Mouse (Mus musculus) hindbrain, embryonic 15.5 days (tissue): Measurements from ENCODE around the gene Gjc2. TPM values are rescaled to one million over a fixed set of nuclear protein-coding genes. Genes with fewer than 3 reads are reported as not detected.
A peak's percentile ranks its signal among the peaks of the same experiment; 100 is the strongest.
"Not testable (repeated sequence)": the region's sequence is repeated elsewhere in the genome, so short reads cannot be mapped to it uniquely, and the experiment has no call there.

Experiments used
- ATAC-seq: fragments of 200-750 bp; cut with Nextera tagmentation; 2 replicates; pipeline ENCODE4 v1.8.0; 2017; ENCODE audit warnings: low read depth, moderate number of reproducible peaks, moderate TSS enrichment; ENCODE audit not compliant: low FRiP score
- H3K27ac ChIP-seq: fragments of 300-500 bp; sonication (generic); replicated peaks from 2 replicates; pipeline ENCODE4 v1.5.1; 2015; ENCODE audit warnings: mild to moderate bottlenecking, inconsistent platforms
- H3K27me3 ChIP-seq: fragments of 300-500 bp; sonication (generic); 2 replicates; pipeline ENCODE4 v1.6.1; 2015; ENCODE audit warnings: control low read depth, inconsistent platforms
- H3K36me3 ChIP-seq: fragments of 300-500 bp; sonication (generic); 2 replicates; pipeline ENCODE4 v1.6.1; 2015; ENCODE audit warnings: control low read depth, inconsistent platforms
- H3K4me1 ChIP-seq: fragments of 300-500 bp; sonication (generic); replicated peaks from 2 replicates; pipeline ENCODE4 v1.6.1; 2015; ENCODE audit warnings: control low read depth, inconsistent platforms
- H3K4me2 ChIP-seq: fragments of 300-500 bp; sonication (generic); 2 replicates; pipeline ENCODE4 v1.6.1; 2015; ENCODE audit warnings: moderate library complexity, mild to moderate bottlenecking, inconsistent platforms
- H3K4me3 ChIP-seq: fragments of 300-500 bp; sonication (generic); 2 replicates; pipeline ENCODE4 v1.5.1; 2015; ENCODE audit warnings: mild to moderate bottlenecking, inconsistent platforms
- H3K9ac ChIP-seq: fragments of 300-500 bp; sonication (generic); 2 replicates; pipeline ENCODE4 v1.6.1; 2015; ENCODE audit warnings: inconsistent platforms
- H3K9me3 ChIP-seq: fragments of 300-500 bp; sonication (generic); 2 replicates; pipeline ENCODE4 v1.6.1; 2016; ENCODE audit warnings: control low read depth, inconsistent platforms
- WGBS: fragments of 180-500 bp; shearing (Covaris S2); methylation state at CpG from one replicate; pipeline ENCODE4 v1.1.7; 2015; 5-methylcytosine and 5-hydroxymethylcytosine counted together
- polyA plus RNA-seq: library from polyadenylated mRNA; unstranded; fragments of >200 nt; fragmentation: Nextera tagmentation; extraction: Ambion mirVana; gene quantifications from 2 replicates; pipeline ENCODE4 v1.2.1, GENCODE M21; 2015

Gjc2 gene
- polyA plus RNA-seq, 1 experiment from 2014 or later, result 0.39 TPM

DNA sequence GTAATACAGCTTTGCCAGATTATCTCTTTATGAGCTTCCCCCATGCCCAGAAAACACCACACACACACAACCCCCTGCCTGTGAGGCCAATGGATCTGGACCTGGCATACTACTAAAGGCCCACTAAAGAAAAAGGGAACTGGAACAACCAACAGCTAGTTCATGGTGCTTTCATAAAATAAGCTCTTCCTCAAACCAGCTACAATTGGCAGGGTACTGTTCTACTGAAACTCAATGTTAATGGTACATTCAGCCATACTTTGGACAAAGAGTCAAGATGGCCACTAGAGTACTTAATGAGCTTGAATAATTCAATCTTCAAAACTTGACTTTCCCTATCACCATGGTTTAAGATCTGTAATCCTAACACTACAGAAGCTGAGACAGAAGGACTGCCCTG lies 38.6 kb upstream of the Gjc2 start:
- H3K4me1 ChIP-seq, result peaks cover 50% of the 10 kb centered on the region
- H3K9ac ChIP-seq, result no peak overlapping the region
- no peak for ATAC-seq

DNA sequence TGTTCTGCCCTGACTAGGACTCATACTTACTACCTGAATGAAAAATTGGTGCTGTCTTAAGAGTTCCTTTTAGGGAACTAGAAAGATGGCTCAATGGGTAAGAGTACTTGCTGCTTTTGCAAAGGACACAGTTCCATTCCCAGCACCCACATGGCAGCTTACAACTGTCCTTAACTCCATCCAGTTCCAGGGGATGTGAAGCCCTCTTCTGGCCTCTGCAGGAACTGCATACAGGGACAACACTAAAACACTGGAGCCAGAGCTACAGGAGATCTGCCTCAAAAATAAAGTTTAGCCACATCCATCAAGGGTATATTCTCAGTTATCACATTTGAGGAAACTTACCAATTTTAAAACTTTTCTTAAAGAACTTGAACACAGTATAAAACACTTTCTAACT lies 36.1 kb upstream of the Gjc2 start:
- ATAC-seq, result no peak
- Histone ChIP-seq H3K27me3 (no peaks in the 10 kb centered on the region), H3K4me1 (peaks cover 26% of the 10 kb centered on the region), H3K27ac (no peak overlapping the region), H3K4me3 (no peak overlapping the region), H3K9ac (no peak overlapping the region), H3K36me3 (no peaks in the 10 kb centered on the region), H3K9me3 (no peaks in the 10 kb centered on the region), H3K4me2 (no peak overlapping the region)

More for the DNA sequence above, 38.6 kb upstream of the Gjc2 start:
- Histone ChIP-seq H3K27me3 (no peaks in the 10 kb centered on the region), H3K9me3 (no peaks in the 10 kb centered on the region), H3K36me3 (no peaks in the 10 kb centered on the region), H3K4me2 (no peak overlapping the region), H3K4me3 (no peak overlapping the region), H3K27ac (no peak overlapping the region)

DNA sequence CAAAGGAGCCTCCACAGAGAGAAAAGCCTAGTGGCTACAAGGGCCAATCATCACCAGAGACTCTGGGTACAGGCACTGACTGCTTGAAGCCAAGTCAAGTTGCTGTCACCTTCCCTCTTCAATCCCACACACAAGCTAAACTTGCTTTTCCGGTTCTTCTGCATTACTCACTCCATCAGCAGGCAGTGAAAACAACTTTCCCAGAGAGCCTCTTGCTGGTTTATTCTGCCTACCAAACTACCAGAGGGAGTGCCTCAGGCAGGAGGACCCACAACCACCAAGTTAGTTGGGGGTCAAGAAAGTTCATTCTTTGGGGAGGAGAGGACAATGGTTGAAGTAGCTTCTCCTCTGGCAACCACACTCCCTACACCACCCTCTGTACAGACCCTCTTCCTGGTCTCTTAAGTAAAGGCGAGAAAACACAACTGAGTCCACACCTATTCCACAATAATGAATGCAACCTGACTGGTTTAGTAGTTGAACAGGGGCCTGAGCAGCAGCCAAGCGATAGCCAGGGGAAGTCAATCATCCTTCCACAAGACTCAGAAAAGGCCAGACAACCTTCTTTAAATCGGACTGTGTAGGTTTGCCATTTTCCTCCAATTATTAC lies 35.5 kb upstream of the Gjc2 start:
- Histone ChIP-seq H3K4me2 (no peak overlapping the region), H3K27me3 (no peaks in the 10 kb centered on the region), H3K36me3 (no peaks in the 10 kb centered on the region), H3K4me1 (peaks cover 25% of the 10 kb centered on the region), H3K27ac (no peak overlapping the region), H3K9me3 (no peaks in the 10 kb centered on the region), H3K4me3 (no peak overlapping the region), H3K9ac (no peak overlapping the region)
- no peak for ATAC-seq
- 87% methylated on average over 4 of the region's 4 CpGs for WGBS

DNA sequence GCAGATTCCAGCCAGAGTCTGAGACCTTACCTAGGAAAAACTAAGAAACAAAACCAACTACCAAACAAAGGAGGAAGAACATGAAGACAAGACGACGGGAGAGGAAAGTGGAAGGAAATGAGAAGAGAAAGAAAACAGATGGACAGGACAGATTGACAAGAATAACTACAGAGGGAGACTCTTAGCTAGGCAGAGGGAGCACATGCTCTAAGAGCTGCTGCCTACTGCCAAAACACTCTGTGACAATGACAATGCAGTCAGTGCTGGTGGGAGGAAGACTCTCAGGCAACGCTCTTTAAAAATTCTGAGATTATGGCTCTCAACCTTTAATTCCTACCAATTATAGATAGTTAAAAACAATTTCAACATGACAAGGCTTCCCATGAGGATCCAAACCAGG lies 33.9 kb upstream of the Gjc2 start:
- H3K36me3 ChIP-seq, result peaks cover 6% of the 10 kb centered on the region
- H3K9me3 ChIP-seq, result no peaks in the 10 kb centered on the region
- WGBS, result 94% methylated on average over 3 of the region's 3 CpGs
- ATAC-seq, result no peak
- peaks cover 12% of the 10 kb centered on the region; the same call in 1 of the 2 replicates for H3K4me1 ChIP-seq
- no peak overlapping the region for H3K9ac ChIP-seq
- H3K4me3 ChIP-seq, result no peak overlapping the region
- no peaks in the 10 kb centered on the region for H3K27me3 ChIP-seq
- H3K27ac ChIP-seq, result no peak overlapping the region
- H3K4me2 ChIP-seq, result no peak overlapping the region

DNA sequence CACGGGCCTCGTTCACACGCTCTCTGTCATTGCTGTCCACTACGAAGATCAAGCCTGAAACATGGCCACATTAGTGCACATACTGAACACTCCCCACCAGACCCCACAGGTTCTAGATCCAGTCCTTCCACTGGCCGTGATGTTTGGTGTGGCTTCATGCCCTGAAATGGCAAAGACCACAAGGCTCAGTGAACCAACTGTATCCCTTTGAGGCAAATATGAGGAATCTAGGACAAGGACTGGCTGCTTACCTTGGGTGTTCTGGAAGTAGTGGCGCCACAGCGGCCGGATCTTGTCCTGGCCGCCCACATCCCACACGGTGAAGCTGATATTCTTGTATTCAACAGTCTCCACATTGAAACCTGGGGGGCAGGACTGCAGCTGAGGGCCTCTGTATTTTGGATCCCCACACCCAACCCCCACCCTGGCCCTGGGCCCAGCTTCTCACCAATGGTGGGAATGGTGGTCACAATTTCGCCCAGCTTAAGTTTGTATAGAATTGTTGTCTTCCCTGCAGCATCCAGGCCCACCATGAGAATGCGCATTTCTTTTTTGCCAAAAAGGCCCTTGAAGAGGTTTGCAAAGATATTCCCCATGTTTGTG lies 30.0 kb upstream of the Gjc2 start:
- Histone ChIP-seq H3K4me1 (peaks cover 23% of the 10 kb centered on the region), H3K9me3 (no peaks in the 10 kb centered on the region), H3K4me3 (no peak overlapping the region), H3K9ac (no peak overlapping the region), H3K27me3 (no peaks in the 10 kb centered on the region), H3K4me2 (no peak overlapping the region), H3K36me3 (peaks cover 24% of the 10 kb centered on the region), H3K27ac (no peak overlapping the region)
- WGBS, result 89% methylated on average over 12 of the region's 12 CpGs
- ATAC-seq, result no peak

DNA sequence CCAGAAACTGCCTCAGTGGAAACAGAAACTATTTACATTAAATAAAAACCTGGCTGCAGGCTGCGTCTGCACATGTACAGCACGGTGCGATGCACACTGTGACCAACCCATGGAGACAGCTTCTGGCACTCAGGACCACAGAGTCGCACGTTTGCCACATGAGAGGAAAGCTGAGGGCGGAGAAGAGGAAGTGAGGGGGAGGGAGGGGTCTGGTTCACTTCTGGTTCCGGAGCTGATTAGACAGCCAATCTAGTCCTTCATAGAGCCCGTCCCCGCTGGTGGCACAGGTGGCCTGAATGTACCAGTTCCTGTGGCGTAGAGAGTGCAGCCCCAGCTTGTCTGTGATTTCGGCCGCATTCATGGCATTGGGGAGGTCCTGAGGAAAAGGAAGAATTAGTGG lies 29.3 kb upstream of the Gjc2 start:
- H3K9me3 ChIP-seq, H3K4me3 ChIP-seq, H3K27ac ChIP-seq, H3K9ac ChIP-seq, H3K27me3 ChIP-seq, H3K4me2 ChIP-seq, ATAC-seq: not testable (repeated sequence)
- WGBS, result 89% methylated on average over 12 of the region's 12 CpGs
- Histone ChIP-seq H3K4me1 (peaks cover 29% of the 10 kb centered on the region), H3K36me3 (peaks cover 24% of the 10 kb centered on the region)

DNA sequence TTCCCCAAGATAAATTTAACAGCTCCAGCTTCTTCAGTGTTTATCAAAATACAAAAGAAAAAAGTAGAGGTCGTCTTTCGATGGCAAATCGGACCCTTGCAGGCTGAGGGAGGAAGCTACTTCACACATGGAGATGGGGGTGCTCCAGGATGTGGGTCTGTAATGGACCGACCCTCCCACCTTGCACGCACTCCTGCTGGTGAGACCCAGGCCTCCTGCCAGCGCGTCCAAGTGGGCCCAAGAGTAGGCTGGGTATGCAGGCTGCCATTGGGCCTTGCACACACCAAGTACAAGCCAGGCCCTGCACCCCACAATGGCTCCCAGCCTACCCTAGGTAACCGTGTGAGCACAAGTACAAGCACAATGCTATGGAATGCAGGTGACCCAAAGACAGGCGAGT lies 28.5 kb upstream of the Gjc2 start:
- not testable (repeated sequence) for H3K4me2 ChIP-seq, H3K9ac ChIP-seq, H3K27me3 ChIP-seq, ATAC-seq, H3K27ac ChIP-seq, H3K9me3 ChIP-seq, H3K4me3 ChIP-seq
- 90% methylated on average over 7 of the region's 9 CpGs for WGBS
- H3K4me1 ChIP-seq, result peaks cover 26% of the 10 kb centered on the region
- H3K36me3 ChIP-seq, result peaks cover 24% of the 10 kb centered on the region

DNA sequence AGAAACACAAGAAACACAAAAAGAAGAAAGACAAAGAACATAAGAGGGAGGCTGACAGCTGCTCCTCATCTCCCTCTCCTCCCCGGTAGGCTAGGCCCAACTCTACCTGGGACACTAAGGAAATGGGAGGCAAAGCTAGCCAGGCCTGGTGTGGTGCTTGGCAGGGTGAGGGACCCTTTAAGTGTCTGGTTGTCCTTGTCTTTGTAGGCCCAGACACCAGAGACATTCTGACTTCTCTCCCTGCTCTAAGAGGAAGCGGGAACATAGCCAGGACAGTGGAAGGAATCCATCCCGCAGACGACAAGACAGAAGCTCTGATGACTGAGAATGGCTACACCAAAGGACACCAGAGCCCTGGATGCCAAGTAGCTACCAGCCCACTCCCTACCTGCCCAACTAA lies 27.0 kb upstream of the Gjc2 start:
- Histone ChIP-seq H3K36me3 (peaks cover 34% of the 10 kb centered on the region), H3K9me3 (no peaks in the 10 kb centered on the region), H3K4me3 (no peak overlapping the region), H3K9ac (no peak overlapping the region), H3K4me1 (peaks cover 26% of the 10 kb centered on the region), H3K4me2 (no peak overlapping the region), H3K27ac (no peak overlapping the region), H3K27me3 (no peaks in the 10 kb centered on the region)
- WGBS, result 82% methylated on average over 4 of the region's 4 CpGs
- no peak for ATAC-seq

DNA sequence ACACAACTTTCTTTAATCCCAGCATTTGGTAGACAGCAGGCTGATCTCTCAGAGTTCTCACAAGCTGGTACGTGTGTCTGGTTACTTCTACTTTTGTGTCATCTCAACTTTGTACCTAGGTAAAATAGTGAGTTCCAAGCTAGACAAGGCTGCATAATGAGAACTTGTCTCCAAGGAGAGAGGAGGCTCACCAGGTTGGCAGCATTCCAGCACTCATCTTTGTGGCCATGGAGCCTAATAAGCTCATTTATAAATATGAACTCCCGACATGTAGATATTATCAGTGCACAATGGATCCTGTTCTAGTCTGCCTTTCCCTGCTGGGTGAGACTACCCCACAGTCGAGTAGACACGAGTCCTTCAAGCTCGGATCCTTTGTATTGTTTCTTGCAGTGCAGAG lies 26.6 kb upstream of the Gjc2 start:
- no peak for ATAC-seq
- H3K9ac ChIP-seq, result no peak overlapping the region
- H3K27ac ChIP-seq, result no peak overlapping the region
- H3K27me3 ChIP-seq, result no peaks in the 10 kb centered on the region
- H3K36me3 ChIP-seq, result peaks cover 35% of the 10 kb centered on the region
- H3K4me2 ChIP-seq, result peak overlapping the region; percentile 90
- peaks cover 26% of the 10 kb centered on the region for H3K4me1 ChIP-seq
- 44% methylated on average over 5 of the region's 5 CpGs for WGBS
- H3K4me3 ChIP-seq, result peak overlapping the region; percentile 71
- no peaks in the 10 kb centered on the region for H3K9me3 ChIP-seq

DNA sequence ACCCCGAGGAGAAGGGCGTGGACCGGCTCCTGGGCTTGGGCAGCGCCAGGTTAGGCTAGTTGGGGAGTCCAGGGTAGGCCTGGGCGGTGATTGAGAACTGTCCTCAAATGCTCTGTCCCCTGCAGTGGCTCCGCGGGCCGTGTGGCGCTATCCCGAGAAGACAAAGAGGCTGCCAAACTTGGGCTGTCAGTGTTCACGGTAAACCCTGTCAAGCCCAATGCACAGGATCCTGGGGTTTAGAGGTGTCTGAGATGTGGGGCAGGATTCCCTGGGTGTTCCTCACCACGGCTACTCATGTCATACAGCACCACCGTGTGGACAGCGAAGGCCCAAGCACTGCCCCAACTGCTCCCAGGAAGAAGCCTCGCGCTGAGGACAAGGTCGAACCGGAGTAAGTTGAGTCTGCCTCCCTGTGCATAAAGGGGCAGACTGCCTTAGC lies 26.0 kb upstream of the Gjc2 start:
- ATAC-seq, result peak; percentile 24
- 8% methylated on average over 18 of the region's 18 CpGs for WGBS
- peaks cover 37% of the 10 kb centered on the region for H3K36me3 ChIP-seq

DNA sequence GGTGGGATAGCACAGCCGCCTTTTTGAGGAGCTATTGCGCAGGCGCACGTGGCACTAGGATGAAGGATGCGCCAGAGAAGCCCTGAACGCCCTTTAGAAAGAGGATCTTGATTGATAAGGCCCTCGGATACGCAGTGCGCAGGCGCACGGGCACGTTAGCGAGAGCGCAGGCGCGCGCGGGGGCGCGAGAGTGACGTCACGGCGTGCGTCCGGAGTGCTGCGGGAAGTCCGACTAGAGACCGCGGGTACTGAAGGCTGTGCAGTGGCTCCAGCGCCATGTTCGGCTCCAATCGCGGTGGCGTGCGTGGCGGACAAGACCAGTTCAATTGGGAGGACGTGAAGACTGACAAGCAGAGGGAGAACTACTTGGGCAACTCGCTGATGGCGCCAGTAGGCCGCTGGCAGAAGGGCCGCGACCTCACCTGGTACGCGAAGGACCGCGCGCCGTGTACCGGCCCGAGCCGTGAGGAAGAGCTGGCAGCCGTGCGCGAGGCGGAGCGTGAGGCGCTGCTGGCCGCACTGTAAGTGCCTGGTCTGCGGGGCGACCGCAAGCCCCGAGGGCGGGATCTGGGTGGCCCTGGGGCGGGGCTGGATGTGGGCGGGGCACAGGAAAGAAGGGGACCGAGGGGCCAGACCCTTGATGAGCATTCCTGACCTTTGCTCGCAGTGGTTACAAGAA lies 25.3 kb upstream of the Gjc2 start, which contains the start of gene 2310033P09Rik:
2310033P09Rik (plus strand) TSS at position 169 of the 679 bp plus-strand sequence.
- Histone ChIP-seq H3K27ac (peak within 1 kb of the TSS; percentile 88), H3K36me3 (peaks cover 37% of the 10 kb centered on the region), H3K4me3 (peak within 1 kb of the TSS; percentile 71), H3K27me3 (no peaks in the 10 kb centered on the region), H3K4me1 (peaks cover 26% of the 10 kb centered on the region), H3K9ac (peak within 1 kb of the TSS; percentile 82), H3K4me2 (peak within 1 kb of the TSS; percentile 90), H3K9me3 (no peaks in the 10 kb centered on the region)
- ATAC-seq, result peak; percentile 91
- under 1% methylated on average over 67 of the region's 67 CpGs for WGBS

More for the DNA sequence above, 26.0 kb upstream of the Gjc2 start:
- H3K4me3 ChIP-seq, result peak overlapping the region; percentile 71
- H3K4me2 ChIP-seq, result peak overlapping the region; percentile 90
- no peaks in the 10 kb centered on the region for H3K27me3 ChIP-seq
- H3K4me1 ChIP-seq, result peaks cover 26% of the 10 kb centered on the region
- H3K27ac ChIP-seq, result peak overlapping the region; percentile 88
- H3K9ac ChIP-seq, result peak overlapping the region; percentile 82
- H3K9me3 ChIP-seq, result no peaks in the 10 kb centered on the region
